10 mouse cellular contexts compared by ENCODE assay signal in the genomic region with DNA sequence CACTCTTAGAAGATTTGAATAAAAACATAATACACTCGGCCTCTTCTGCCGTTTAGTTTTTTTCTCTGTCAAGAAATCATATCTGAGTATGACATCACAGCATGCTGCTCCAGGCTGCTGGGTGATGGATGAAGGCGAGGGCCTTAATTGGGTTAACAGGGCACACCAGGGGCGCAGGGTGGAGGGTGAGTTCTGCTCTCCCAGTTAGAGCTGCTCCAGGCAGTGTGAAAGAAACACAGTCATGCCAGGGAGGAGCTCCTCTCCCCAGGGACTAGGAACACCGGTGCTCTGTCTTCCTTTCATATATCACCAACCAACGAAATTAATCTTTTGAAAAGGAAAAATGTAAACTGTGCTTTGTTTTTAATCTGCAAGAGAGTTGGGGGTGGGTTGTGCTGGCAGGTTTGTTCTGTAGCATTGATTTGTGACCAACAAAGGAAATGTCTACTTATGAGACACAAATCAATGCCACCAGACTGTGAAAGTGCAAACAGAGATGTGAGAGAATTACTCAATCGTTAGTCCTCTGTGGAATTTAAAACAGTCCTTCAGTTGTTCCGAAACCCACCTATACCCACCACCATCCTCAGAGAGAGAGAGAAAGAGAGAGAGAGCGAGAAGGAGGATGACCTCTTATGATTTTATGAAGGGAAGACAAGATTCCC.
DNase-seq lines count a peak whose midpoint lies in the region; ATAC-seq and TF ChIP-seq lines count a peak whose summit lies in the region.
"Had no signal": no experiment of that assay in that cellular context is flagged by ENCODE, and none has a peak within 500 bp of the region (broad histone marks: within the 10 kb centered on the region; RNA-seq: fewer than 3 reads in every experiment).

No protein-coding gene starts in this region.

- no peak overlapping the region for H3K4me2 ChIP-seq in forebrain, postnatal 0 days (ENCODE audit: low read depth)
- no peak overlapping the region for H3K4me2 ChIP-seq in kidney, postnatal 0 days (ENCODE audit: low read length)

- intact Hi-C loops in heart, adult 2 months (cut with DNase I), result loop anchor here (10.0 kb wide), 1 partner anchor 255 kb away; no protein-coding TSS in a partner anchor

- 51% methylated on average over 9 of the region's 9 CpGs for WGBS in heart, adult 2 months
- WGBS in forebrain, postnatal 0 days, result 34% methylated on average over 9 of the region's 9 CpGs
- WGBS in kidney, postnatal 0 days, result 20% methylated on average over 9 of the region's 9 CpGs

- CTCF ChIA-PET in Patski (lab: Charles Lee), result interaction anchor here (1.0 to 2.2 kb wide), 5 partner anchors 9 to 186 kb away, joined by 3 to 7 read pairs (median 3); no protein-coding TSS in a partner anchor

- no peaks in the 10 kb centered on the region for H3K9me3 ChIP-seq in forebrain, postnatal 0 days (ENCODE audit: low read length)
- no peaks in the 10 kb centered on the region for H3K9me3 ChIP-seq in kidney, postnatal 0 days (replicated peaks; ENCODE audit: low read length)

- peak overlapping the region; percentile 76 for H3K27ac ChIP-seq in heart, adult 2 months
- no peak overlapping the region for H3K27ac ChIP-seq in forebrain, postnatal 0 days (ENCODE audit: low read depth, low read length)
- peak overlapping the region; percentile 91 for H3K27ac ChIP-seq in kidney, postnatal 0 days

- H3K4me3 ChIP-seq in heart, adult 2 months, result no peak overlapping the region
- no peak overlapping the region for H3K4me3 ChIP-seq in forebrain, postnatal 0 days (ENCODE audit: low read depth, low read length)
- no peak overlapping the region for H3K4me3 ChIP-seq in kidney, postnatal 0 days (replicated peaks; ENCODE audit: low read depth, low read length)

- peaks cover 30% of the 10 kb centered on the region for H3K4me1 ChIP-seq in heart, adult 2 months (ENCODE audit: control insufficient read depth, insufficient read depth, low read length)
- peaks cover 7% of the 10 kb centered on the region; the same call in 1 of the 2 replicates for H3K4me1 ChIP-seq in forebrain, postnatal 0 days (ENCODE audit: insufficient read depth)
- H3K4me1 ChIP-seq in kidney, postnatal 0 days (replicated peaks; ENCODE audit: insufficient read depth, low read length), result peaks cover 37% of the 10 kb centered on the region

- TF ChIP-seq EP300 in heart, adult 2 months (IDR thresholded peaks at IDR 0.05; ENCODE audit: insufficient read depth, low read depth, low read length), result no peak

- ATAC-seq in Patski, result peak; percentile 37
- peak; percentile 39; the same call in 1 of the 2 replicates for ATAC-seq in forebrain, postnatal 0 days
- ATAC-seq in kidney, postnatal 0 days (replicated peaks; ENCODE audit: low FRiP score, low read depth), result no peak
- ATAC-seq in CD4-positive, CD25-positive, alpha-beta regulatory T cell, adult 4 months, result no peak

- H3K9ac ChIP-seq in heart, adult 2 months (ENCODE audit: low read depth, low read length), result no peak overlapping the region
- H3K9ac ChIP-seq in forebrain, postnatal 0 days, result no peak overlapping the region
- H3K9ac ChIP-seq in kidney, postnatal 0 days (ENCODE audit: low read depth, low read length), result no peak overlapping the region

- POLR2A ChIA-PET in Patski (lab: Charles Lee), result no interaction called here

- no peak for TF ChIP-seq POLR2A in heart, adult 2 months (IDR thresholded peaks at IDR 0.05; ENCODE audit: insufficient read depth, low read depth, low read length)

- no peak for TF ChIP-seq CTCF in heart, adult 2 months (IDR thresholded peaks at IDR 0.05)
- no peak for TF ChIP-seq CTCF in Patski (IDR thresholded peaks at IDR 0.05)
- TF ChIP-seq CTCF in forebrain, postnatal 0 days (IDR thresholded peaks at IDR 0.05; ENCODE audit: low read depth), result no peak
- TF ChIP-seq CTCF in kidney, postnatal 0 days (IDR thresholded peaks at IDR 0.05; ENCODE audit: low read depth), result no peak

- H3K36me3 ChIP-seq in heart, adult 2 months (ENCODE audit: control insufficient read depth, insufficient read depth, low read length), result peaks cover 44% of the 10 kb centered on the region
- no peaks in the 10 kb centered on the region; the same call in 1 of the 2 replicates for H3K36me3 ChIP-seq in forebrain, postnatal 0 days (ENCODE audit: insufficient read depth)
- H3K36me3 ChIP-seq in kidney, postnatal 0 days (ENCODE audit: insufficient read depth, low read length), result no peaks in the 10 kb centered on the region

- no peaks in the 10 kb centered on the region; the same call in 1 of the 2 replicates for H3K79me2 ChIP-seq in heart, adult 2 months (replicated peaks; ENCODE audit: control insufficient read depth, insufficient read depth, low read length)

- H3K27me3 ChIP-seq in heart, adult 2 months (ENCODE audit: control insufficient read depth, insufficient read depth, low read length), result no peaks in the 10 kb centered on the region
- no peaks in the 10 kb centered on the region for H3K27me3 ChIP-seq in Patski
- H3K27me3 ChIP-seq in forebrain, postnatal 0 days (ENCODE audit: insufficient read depth, low read length), result no peaks in the 10 kb centered on the region
- H3K27me3 ChIP-seq in kidney, postnatal 0 days (ENCODE audit: insufficient read depth, low read length), result no peaks in the 10 kb centered on the region
- H3K27me3 ChIP-seq: CH12.LX had no signal

- in situ Hi-C loops in Patski (cut with MboI; ENCODE audit: low pct_unique_long_range_greater_than_20kb), result loop anchor here (25.0 kb wide), 1 partner anchor 513 kb away; the partner anchor contains the start of gene Gramd1c

- no peak for DNase-seq in heart, adult 2 months
- no peak for DNase-seq in heart, postnatal 4 days
- no peak for DNase-seq in Patski (ENCODE audit: low read depth, low spot score)
- peak; percentile 7 for DNase-seq in forebrain, postnatal 0 days
- peak; percentile 46 for DNase-seq in kidney, postnatal 0 days (ENCODE audit: low spot score)
- no peak for DNase-seq in thymus, postnatal 10 days (ENCODE audit: low spot score in 2 of 2)
- no peak for DNase-seq in spleen, adult 18-20 months
- DNase-seq: right cerebral cortex, postnatal 14 days had no signal

Comparison
In these comparisons a context has a peak if more than half of its experiments do, and no peak if none do; other contexts are left out.
1. DNase-seq: peak in forebrain, postnatal 0 days (single experiment) and kidney, postnatal 0 days (single experiment); none in heart, adult 2 months (0 of 2), heart, postnatal 4 days (single experiment), Patski (single experiment), thymus, postnatal 10 days (0 of 2) and spleen, adult 18-20 months (0 of 2).
2. ATAC-seq: peak in Patski (single experiment) and forebrain, postnatal 0 days (single experiment); none in kidney, postnatal 0 days (single experiment) and CD4-positive, CD25-positive, alpha-beta regulatory T cell, adult 4 months (single experiment).